Mouse (Mus musculus): Measurements from ENCODE around the gene D1Ertd622e. TPM values are rescaled to one million over a fixed set of nuclear protein-coding genes. Genes with fewer than 3 reads are reported as not detected.

D1Ertd622e gene
- polyA plus RNA-seq, 1 experiment from 2014 or later = 8.6 TPM

DNA sequence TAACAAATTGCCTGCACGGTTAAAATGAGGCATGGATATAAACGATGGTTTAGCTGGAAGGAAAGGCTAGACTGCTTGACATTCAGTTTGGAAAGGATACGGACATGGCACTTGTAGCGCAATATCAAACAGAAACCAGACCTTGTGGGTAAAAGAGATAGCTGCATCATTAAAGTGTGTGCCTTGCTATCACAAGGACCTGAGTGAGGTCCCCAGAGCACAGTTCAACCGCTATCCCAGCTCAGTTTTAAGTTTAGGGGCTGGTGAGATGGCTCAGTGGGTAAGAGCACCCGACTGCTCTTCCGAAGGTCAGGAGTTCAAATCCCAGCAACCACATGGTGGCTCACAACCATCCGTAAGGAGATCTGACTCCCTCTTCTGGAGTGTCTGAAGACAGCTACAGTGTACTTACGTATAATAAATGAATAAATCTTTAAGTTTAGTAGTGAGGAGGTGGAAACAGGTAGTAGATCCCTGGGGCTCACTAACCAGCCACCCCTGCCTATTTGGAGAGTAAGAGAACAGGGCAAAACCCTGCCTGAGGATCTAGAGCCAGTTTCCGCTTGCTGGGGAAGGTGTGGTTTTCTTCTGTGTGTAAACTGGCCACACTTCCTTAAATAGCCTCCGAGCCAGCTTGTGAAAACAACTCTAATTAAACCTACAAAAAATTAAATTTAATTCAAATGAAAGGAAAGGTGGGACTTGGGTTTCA, 29.2 kb downstream of the D1Ertd622e start:
- 83% methylated on average over 11 of the region's 11 CpGs for WGBS
- no peak overlapping the region for H3K4me3 ChIP-seq
- H3K4me1 ChIP-seq (replicated peaks) = no peaks in the 10 kb centered on the region; the same call in 1 of the 2 replicates
- H3K9ac ChIP-seq = no peak overlapping the region
- no peaks in the 10 kb centered on the region for H3K9me3 ChIP-seq (replicated peaks)
- H3K36me3 ChIP-seq = no peaks in the 10 kb centered on the region
- H3K27me3 ChIP-seq = no peaks in the 10 kb centered on the region
- H3K4me2 ChIP-seq = no peak overlapping the region
- no peak overlapping the region for H3K27ac ChIP-seq
- ATAC-seq (replicated peaks; ENCODE audit: insufficient number of reproducible peaks, insufficient read depth, low FRiP score, low read depth) = no peak

DNA sequence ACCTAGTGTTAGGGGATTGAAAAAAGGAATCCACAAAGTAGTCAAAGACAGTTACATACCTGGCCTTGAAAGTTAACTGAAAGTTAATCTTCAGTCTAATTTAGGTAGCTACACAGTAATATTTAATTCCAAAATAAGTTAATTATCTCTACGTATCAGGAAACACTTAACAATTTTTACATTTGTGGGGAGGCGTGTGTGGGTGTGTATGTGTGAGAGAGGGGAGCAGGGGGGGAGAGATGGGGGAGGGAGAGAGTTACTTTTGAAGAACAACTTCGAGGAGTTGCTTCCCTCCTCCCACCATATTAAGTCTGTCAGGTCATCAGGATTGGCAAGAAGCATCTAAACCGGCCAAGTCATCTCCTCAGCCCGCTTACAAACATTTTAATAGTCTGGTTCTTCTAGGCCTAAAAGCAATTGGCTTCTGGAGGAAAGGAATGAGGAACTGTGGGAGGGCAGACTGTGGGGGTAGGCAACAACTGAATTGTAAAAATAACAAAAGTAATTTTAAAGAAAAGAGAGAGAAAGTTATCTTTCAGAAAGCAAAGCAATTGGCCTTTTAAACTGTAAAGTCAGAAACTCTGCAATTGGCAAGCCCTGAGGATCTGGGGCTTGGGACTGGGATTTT, 29.9 kb downstream of the D1Ertd622e start:
- ATAC-seq (replicated peaks; ENCODE audit: insufficient number of reproducible peaks, insufficient read depth, low FRiP score, low read depth) = no peak
- H3K36me3 ChIP-seq = no peaks in the 10 kb centered on the region
- no peak overlapping the region for H3K9ac ChIP-seq
- H3K4me2 ChIP-seq = no peak overlapping the region
- H3K4me3 ChIP-seq = no peak overlapping the region
- no peaks in the 10 kb centered on the region; the same call in 1 of the 2 replicates for H3K4me1 ChIP-seq (replicated peaks)
- no peaks in the 10 kb centered on the region for H3K27me3 ChIP-seq
- 71% methylated on average over 5 of the region's 5 CpGs for WGBS
- H3K27ac ChIP-seq = no peak overlapping the region
- H3K9me3 ChIP-seq (replicated peaks) = no peaks in the 10 kb centered on the region

DNA sequence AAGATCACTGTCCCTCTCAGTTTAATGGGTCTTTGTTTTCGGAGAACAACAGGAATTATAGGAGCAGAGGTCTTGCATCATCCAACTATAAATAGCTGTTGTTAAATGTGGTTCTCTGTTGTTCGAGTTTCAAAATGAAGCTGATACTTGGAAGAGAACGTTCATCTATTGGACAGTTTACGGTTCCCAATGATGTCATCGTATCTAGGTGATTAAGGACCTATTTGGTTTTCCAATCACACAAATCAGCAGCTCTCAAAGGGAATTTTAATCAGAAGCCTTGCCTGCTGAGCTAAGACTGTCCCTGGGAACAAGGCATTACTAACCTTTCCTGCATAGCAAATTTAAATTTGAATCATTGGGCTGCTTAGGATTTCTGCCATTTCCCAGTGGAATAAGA, 31.7 kb downstream of the D1Ertd622e start:
- Histone ChIP-seq H3K27ac (no peak overlapping the region), H3K27me3 (no peaks in the 10 kb centered on the region), H3K9me3 (replicated peaks) (no peaks in the 10 kb centered on the region), H3K4me1 (replicated peaks) (no peaks in the 10 kb centered on the region; the same call in 1 of the 2 replicates), H3K4me3 (no peak overlapping the region), H3K4me2 (no peak overlapping the region), H3K36me3 (no peaks in the 10 kb centered on the region), H3K9ac (no peak overlapping the region)
- ATAC-seq (replicated peaks; ENCODE audit: insufficient number of reproducible peaks, insufficient read depth, low FRiP score, low read depth) = no peak
- 59% methylated on average over 5 of the region's 5 CpGs for WGBS

DNA sequence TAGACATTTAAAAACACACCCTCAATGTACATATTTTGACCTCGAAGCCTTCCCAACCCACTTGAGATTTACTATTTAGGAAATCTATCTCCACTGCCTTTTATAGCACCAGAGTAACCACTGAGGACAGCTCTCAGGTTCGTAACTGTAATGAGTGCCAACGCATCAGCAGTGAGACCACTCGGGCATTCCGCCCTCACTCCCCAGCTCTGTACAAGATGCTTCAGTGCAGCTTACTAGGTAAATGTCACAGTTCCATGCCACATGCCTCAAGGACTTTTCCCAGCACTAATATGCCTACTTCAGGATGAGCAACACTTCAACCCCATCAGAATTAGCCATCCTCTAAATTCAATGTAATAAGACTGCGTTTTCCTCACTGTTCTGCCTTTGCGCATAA, 33.0 kb downstream of the D1Ertd622e start:
- no peak for ATAC-seq (replicated peaks; ENCODE audit: insufficient number of reproducible peaks, insufficient read depth, low FRiP score, low read depth)
- H3K27me3 ChIP-seq = no peaks in the 10 kb centered on the region
- no peaks in the 10 kb centered on the region; the same call in 1 of the 2 replicates for H3K4me1 ChIP-seq (replicated peaks)
- no peak overlapping the region for H3K27ac ChIP-seq
- H3K4me2 ChIP-seq = no peak overlapping the region
- H3K9ac ChIP-seq = no peak overlapping the region
- H3K36me3 ChIP-seq = no peaks in the 10 kb centered on the region
- H3K9me3 ChIP-seq (replicated peaks) = no peaks in the 10 kb centered on the region
- 70% methylated on average over 7 of the region's 7 CpGs for WGBS
- H3K4me3 ChIP-seq = no peak overlapping the region

DNA sequence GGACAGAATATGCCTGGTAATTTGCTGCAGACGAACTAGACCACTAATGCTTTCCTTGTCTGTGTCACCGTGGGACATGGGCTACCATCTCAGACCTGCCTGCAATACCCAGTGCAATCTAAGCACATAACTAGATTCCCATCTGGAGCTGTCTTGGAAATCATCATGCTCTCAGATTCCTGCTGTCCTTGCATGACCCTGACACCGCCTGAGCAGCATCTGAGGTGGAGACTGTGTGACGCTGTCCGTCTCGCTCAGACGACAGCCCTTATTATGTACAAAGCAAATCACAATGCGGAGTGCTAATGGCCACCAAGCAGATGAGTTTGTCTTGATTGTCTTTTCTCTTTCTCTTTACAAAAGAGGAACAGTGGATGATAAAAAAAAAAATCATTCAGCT, 33.9 kb downstream of the D1Ertd622e start:
- Histone ChIP-seq H3K9me3 (replicated peaks) (no peaks in the 10 kb centered on the region), H3K27ac (no peak overlapping the region), H3K4me2 (no peak overlapping the region), H3K4me3 (no peak overlapping the region), H3K36me3 (no peaks in the 10 kb centered on the region), H3K4me1 (replicated peaks) (no peaks in the 10 kb centered on the region; the same call in 1 of the 2 replicates), H3K27me3 (no peaks in the 10 kb centered on the region), H3K9ac (no peak overlapping the region)
- WGBS = 75% methylated on average over 8 of the region's 8 CpGs
- no peak for ATAC-seq (replicated peaks; ENCODE audit: insufficient number of reproducible peaks, insufficient read depth, low FRiP score, low read depth)

DNA sequence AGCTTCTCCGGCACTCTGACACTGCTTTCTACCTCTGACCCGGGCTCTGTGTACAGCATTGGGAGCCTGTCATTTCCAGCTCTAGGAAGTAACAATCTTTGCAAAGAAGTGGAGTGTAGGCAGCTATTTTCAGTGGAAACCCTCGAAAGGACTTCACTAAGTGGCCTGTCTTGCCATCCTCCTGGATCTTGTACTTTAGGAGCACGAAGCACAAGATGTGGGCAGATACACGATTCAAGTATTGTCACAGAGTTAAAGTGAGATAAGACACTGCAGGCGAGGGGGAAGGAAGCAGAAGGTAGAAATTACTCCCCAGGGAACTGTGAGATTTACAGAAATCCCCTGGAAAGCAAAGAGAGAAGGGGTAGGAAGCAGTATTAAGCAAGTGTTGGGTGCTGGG, 36.4 kb downstream of the D1Ertd622e start:
- H3K9ac ChIP-seq = no peak overlapping the region
- WGBS = 50% methylated on average over 6 of the region's 6 CpGs
- H3K36me3 ChIP-seq = no peaks in the 10 kb centered on the region
- H3K9me3 ChIP-seq (replicated peaks) = no peaks in the 10 kb centered on the region
- no peak overlapping the region for H3K4me2 ChIP-seq
- H3K4me1 ChIP-seq (replicated peaks) = no peaks in the 10 kb centered on the region; the same call in 1 of the 2 replicates
- H3K4me3 ChIP-seq = no peak overlapping the region
- H3K27ac ChIP-seq = no peak overlapping the region
- H3K27me3 ChIP-seq = no peaks in the 10 kb centered on the region
- ATAC-seq (replicated peaks; ENCODE audit: insufficient number of reproducible peaks, insufficient read depth, low FRiP score, low read depth) = no peak

DNA sequence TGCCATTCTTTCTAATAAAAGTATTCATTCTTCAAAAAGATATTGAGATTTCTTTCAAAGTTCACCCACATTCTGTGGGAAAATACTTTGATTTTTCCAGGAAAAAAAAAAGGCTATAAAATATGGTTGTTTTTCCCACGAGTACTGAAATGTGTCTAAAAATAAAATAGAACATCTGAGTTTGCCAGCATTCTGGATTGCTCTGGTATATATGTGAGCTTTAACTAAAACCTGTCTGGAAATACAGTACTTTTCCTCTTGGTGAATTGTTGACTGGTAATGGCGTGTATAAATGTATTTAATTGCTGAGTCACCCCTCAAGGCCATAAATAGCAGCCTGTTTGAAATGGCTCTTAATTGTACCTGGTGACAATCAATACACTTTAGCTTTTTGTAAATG, 37.5 kb downstream of the D1Ertd622e start:
- Histone ChIP-seq H3K27ac (no peak overlapping the region), H3K4me1 (replicated peaks) (no peaks in the 10 kb centered on the region; the same call in 1 of the 2 replicates), H3K4me2 (no peak overlapping the region), H3K27me3 (no peaks in the 10 kb centered on the region), H3K36me3 (no peaks in the 10 kb centered on the region), H3K9ac (no peak overlapping the region), H3K9me3 (replicated peaks) (no peaks in the 10 kb centered on the region), H3K4me3 (no peak overlapping the region)
- no peak for ATAC-seq (replicated peaks; ENCODE audit: insufficient number of reproducible peaks, insufficient read depth, low FRiP score, low read depth)
- 62% methylated on average over 2 of the region's 2 CpGs for WGBS

DNA sequence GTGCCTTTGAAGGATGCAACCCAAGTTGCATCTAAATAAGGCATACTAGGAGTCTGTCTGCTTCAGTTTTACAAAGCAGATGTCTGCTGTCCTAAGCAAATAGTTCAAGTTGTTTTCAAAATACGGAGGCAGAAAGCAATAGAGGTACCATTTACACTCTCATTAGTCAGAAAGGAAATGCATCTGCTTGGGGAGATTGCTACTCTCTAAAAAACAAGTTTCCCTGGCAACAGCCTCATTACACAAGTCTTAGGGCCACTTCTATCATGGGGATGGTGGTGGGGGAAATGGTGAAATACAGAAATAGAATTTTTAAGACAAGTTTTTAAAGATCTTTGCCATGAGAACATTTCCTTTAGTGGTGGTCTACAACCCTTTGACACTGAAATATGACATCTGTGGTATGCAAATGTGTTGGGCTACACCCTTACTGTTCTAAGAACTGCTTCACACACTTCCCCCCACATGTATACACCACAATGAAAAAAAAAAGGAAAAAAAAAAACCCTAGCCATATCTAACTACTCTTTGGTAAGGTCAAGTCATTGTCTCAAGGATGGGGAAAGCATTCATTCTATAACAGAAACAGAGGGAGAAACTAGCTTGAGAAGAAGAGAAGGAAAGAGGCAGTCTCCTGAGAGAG, 38.5 kb downstream of the D1Ertd622e start:
- H3K4me3 ChIP-seq = no peak overlapping the region
- 42% methylated on average over 1 of the region's 1 CpGs for WGBS
- H3K36me3 ChIP-seq = no peaks in the 10 kb centered on the region
- no peak overlapping the region for H3K27ac ChIP-seq
- no peaks in the 10 kb centered on the region for H3K27me3 ChIP-seq
- H3K9ac ChIP-seq = no peak overlapping the region
- no peaks in the 10 kb centered on the region; the same call in 1 of the 2 replicates for H3K4me1 ChIP-seq (replicated peaks)
- no peaks in the 10 kb centered on the region for H3K9me3 ChIP-seq (replicated peaks)
- H3K4me2 ChIP-seq = no peak overlapping the region
- no peak for ATAC-seq (replicated peaks; ENCODE audit: insufficient number of reproducible peaks, insufficient read depth, low FRiP score, low read depth)

DNA sequence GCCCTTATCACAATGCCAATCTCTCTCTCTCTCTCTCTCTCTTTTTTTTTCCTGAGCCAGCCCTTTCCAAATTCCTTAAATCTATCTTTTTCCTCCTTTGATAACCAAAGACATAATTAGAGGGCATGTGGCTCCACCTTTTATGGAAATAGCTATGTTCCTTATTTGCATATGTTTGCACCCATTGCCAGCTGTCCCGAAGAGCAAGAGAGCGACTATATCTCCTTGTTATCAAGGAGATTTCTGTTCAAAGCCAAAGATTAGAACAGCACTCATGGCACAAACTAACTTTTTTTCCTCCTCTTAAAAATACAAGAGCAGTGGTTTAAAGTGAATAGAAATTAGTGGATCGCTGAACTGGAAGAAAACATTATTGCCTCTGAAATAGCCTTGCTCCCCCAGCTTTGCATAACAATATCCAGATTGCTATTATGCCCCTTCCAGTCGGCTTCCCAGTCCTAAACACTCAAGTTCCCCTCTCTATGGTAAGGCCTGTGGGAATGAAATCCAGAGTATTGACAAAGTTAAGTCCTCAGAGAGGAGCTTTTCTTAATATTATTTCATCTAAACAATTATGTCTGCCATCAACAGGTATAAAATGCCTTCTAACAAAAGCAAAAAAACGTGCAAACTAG, 39.2 kb downstream of the D1Ertd622e start:
- H3K4me2 ChIP-seq = no peak overlapping the region
- ATAC-seq (replicated peaks; ENCODE audit: insufficient number of reproducible peaks, insufficient read depth, low FRiP score, low read depth) = no peak
- 30% methylated on average over 5 of the region's 5 CpGs for WGBS
- no peaks in the 10 kb centered on the region for H3K27me3 ChIP-seq
- H3K36me3 ChIP-seq = no peaks in the 10 kb centered on the region
- no peaks in the 10 kb centered on the region for H3K9me3 ChIP-seq (replicated peaks)
- no peak overlapping the region for H3K4me3 ChIP-seq
- H3K9ac ChIP-seq = no peak overlapping the region
- no peaks in the 10 kb centered on the region for H3K4me1 ChIP-seq (replicated peaks)
- H3K27ac ChIP-seq = no peak overlapping the region

DNA sequence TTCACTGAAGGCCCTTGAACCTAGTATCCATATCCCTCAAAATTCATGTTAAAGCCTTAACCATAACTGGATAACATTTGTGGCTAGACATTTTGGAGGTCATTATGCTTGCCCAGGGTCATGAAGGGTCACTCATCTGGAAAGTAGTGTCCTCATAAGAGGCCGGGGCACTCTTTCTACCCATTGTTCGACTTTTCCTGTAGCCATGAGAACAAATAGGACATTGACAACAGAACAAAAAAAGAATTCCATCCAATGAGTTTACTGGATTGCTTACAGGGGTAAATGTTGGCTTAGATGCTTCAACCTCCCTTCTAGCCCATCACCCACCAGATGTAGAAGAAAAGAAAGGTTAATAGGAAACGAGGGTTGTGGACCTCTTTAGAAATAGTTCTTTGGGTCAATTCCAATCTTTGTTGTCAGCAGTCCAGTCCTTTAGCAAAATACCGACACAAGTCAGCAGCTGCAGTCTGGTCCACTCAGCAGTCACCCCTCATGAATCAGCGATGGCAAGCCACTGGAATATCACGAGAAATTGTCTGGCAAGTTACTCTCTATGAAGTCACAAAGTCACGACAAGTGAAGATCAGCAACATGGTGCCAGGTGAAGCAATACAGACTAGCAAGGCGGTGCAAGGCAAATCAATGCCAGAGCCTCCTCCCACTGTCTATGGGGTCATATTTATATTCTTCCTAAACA, 42.1 kb downstream of the D1Ertd622e start:
- Histone ChIP-seq H3K4me1 (replicated peaks) (no peaks in the 10 kb centered on the region), H3K27ac (no peak overlapping the region), H3K4me2 (no peak overlapping the region), H3K4me3 (no peak overlapping the region), H3K9ac (no peak overlapping the region), H3K9me3 (replicated peaks) (no peaks in the 10 kb centered on the region), H3K27me3 (no peaks in the 10 kb centered on the region), H3K36me3 (no peaks in the 10 kb centered on the region)
- WGBS = 71% methylated on average over 8 of the region's 8 CpGs
- ATAC-seq (replicated peaks; ENCODE audit: insufficient number of reproducible peaks, insufficient read depth, low FRiP score, low read depth) = no peak

DNA sequence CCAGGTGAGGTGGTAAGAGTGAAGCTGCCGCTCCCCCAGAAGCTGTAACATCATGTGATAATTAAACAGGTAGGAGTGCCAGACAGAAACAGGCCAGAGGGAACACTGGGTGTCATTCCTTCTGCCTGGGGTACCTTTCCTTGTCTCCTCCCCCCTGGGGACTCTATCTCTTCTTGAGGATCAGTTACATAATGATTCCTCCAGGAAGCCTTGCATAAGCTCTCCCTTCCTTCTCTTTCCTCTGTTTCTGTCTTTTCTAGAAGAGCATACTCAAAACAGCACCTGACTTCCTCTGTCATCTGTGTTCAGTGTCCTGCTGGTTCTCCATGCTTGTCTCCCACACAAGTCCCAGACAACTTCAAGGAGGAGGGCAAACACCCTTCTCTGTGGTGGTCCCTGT, 46.3 kb downstream of the D1Ertd622e start:
- Histone ChIP-seq H3K4me1 (replicated peaks) (no peaks in the 10 kb centered on the region), H3K27me3 (no peaks in the 10 kb centered on the region), H3K4me2 (no peak overlapping the region), H3K4me3 (no peak overlapping the region), H3K9ac (no peak overlapping the region), H3K9me3 (replicated peaks) (no peaks in the 10 kb centered on the region), H3K27ac (no peak overlapping the region), H3K36me3 (no peaks in the 10 kb centered on the region)
- no peak for ATAC-seq (replicated peaks; ENCODE audit: insufficient number of reproducible peaks, insufficient read depth, low FRiP score, low read depth)
- 60% methylated on average over 1 of the region's 1 CpGs for WGBS
